16 mouse cellular contexts compared by ENCODE assay signal in the genomic region with DNA sequence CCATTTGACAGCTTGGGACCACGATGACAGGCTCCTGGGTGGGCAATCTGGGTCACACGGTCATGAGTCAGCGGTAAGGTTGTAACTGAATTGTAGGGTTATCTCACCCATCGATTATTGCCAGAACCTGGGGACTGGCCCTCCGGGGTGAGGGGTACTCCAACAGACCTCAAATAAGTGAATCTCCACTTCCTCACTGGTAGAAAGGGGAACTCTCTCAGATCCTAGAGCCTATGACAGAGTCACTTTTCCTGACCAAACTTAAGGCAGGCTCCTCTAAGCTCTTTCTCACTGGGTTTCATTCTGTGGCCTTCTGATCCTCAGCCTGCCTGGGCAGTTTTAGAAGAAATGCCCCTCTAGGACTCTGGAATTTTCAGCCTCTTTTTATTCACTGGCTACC.
"Had no signal": no experiment of that assay in that cellular context is flagged by ENCODE, and none has a peak within 500 bp of the region (broad histone marks: within the 10 kb centered on the region; RNA-seq: fewer than 3 reads in every experiment).

No protein-coding gene starts in this region.

- H3K4me2 ChIP-seq: lung, embryonic 14.5 days; midbrain, embryonic 12.5 days had no signal

- H3K27ac ChIP-seq: midbrain, embryonic 10.5 days; midbrain, embryonic 12.5 days had no signal

- H3K4me3 ChIP-seq: midbrain, embryonic 10.5 days; midbrain, embryonic 12.5 days; myocyte had no signal

- ATAC-seq: midbrain, embryonic 16.5 days had no signal

- H3K9me3 ChIP-seq: midbrain, embryonic 10.5 days; midbrain, embryonic 12.5 days had no signal

- H3K36me3 ChIP-seq: midbrain, embryonic 10.5 days; midbrain, embryonic 12.5 days had no signal

- H3K9ac ChIP-seq: lung, embryonic 14.5 days; midbrain, embryonic 12.5 days had no signal

- DNase-seq: lung, adult 18-20 months; lung, embryonic 14.5 days; lung, postnatal 10 days; lung, postnatal 4 days; midbrain, embryonic 14.5 days; right cerebral cortex, adult 18-20 months; right cerebral cortex, postnatal 25 days; right cerebral cortex, postnatal 4 days; spleen, adult 18-20 months; thymus, adult 18-20 months; thymus, postnatal 14 days; thymus, postnatal 36 days had no signal
